Mouse (Mus musculus) small intestine, adult 2 months (tissue): Measurements from ENCODE around the gene Gm20422. TPM values are rescaled to one million over a fixed set of nuclear protein-coding genes. Genes with fewer than 3 reads are reported as not detected.
"Not testable (repeated sequence)": the region's sequence is repeated elsewhere in the genome, so short reads cannot be mapped to it uniquely, and the experiment has no call there.

Experiments used
- H3K27ac ChIP-seq: fragments of 200-500 bp; 2 replicates; pipeline ENCODE4 v1.5.1; 2012; ENCODE audit warnings: low read depth, low read length, control low read depth, inconsistent platforms; ENCODE audit not compliant: insufficient read depth
- H3K27me3 ChIP-seq: fragments of 200-500 bp; 2 replicates; pipeline ENCODE4 v1.6.1; 2012; ENCODE audit warnings: mild to moderate bottlenecking, moderate library complexity, low read length, inconsistent platforms; ENCODE audit not compliant: control insufficient read depth, insufficient read depth
- H3K36me3 ChIP-seq: fragments of 200-500 bp; 2 replicates; pipeline ENCODE4 v1.6.1; 2012; ENCODE audit warnings: mild to moderate bottlenecking, low read length, control low read depth, inconsistent platforms; ENCODE audit not compliant: control insufficient read depth, insufficient read depth
- H3K4me1 ChIP-seq: fragments of 200-500 bp; 2 replicates; pipeline ENCODE4 v1.6.1; 2012; ENCODE audit warnings: low read length, inconsistent platforms, mixed read lengths; ENCODE audit not compliant: control insufficient read depth, insufficient read depth, insufficient read length
- H3K4me3 ChIP-seq: fragments of 200-500 bp; 2 replicates; pipeline ENCODE4 v1.5.1; 2012; ENCODE audit warnings: low read depth, mild to moderate bottlenecking, control low read depth, inconsistent platforms, low read length, moderate library complexity
- CTCF ChIP-seq: fragments of 200-500 bp; IDR thresholded peaks from 2 replicates; pipeline ENCODE4 v1.5.1; 2012; ENCODE audit warnings: low read depth, mild to moderate bottlenecking, control low read depth, inconsistent platforms, low read length, moderate library complexity, mixed read lengths; ENCODE audit not compliant: insufficient replicate concordance, insufficient read length; ENCODE audit errors: extremely low read depth
- POLR2A ChIP-seq: fragments of 200-500 bp; IDR thresholded peaks from 2 replicates; pipeline ENCODE4 v1.6.1; 2012; ENCODE audit warnings: low read depth, mild to moderate bottlenecking, control low read depth, inconsistent platforms, low read length, moderate library complexity
- WGBS: fragments of 180-500 bp; shearing (Covaris S2); methylation state at CpG from one replicate; pipeline ENCODE4 v1.1.7; 2018; 5-methylcytosine and 5-hydroxymethylcytosine counted together
- polyA plus RNA-seq: library from polyadenylated mRNA; depleted of rRNA; stranded (reverse); fragments of >200 nt; gene quantifications from 2 replicates; pipeline ENCODE4 v1.2.3, GENCODE M21; 2012

Gene Gm20422
- polyA plus RNA-seq, 1 experiment = not detected

DNA sequence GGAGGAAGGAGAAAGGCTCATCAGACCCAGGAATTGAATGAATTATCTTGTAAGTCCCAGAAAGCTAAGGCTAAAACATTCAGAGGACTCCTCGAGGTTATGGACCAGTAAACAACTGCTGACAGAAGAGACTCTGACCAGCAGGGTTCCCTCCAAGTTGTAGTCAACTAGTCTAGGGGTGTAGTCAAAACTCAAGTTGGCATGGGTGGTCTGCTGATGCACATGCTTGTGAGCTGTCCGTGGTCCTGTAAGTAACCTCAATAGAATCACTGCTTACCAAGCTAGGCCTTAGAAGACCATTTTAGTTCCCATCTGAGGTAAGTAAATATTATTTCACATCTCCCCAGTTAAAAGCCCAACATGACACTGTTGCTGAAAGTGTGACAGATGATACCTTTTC is 33.5 kb downstream of the Gm20422 start:
- 67% methylated on average over 2 of the region's 2 CpGs for WGBS
- TF ChIP-seq CTCF = no peak
- Histone ChIP-seq H3K36me3 (peaks cover 9% of the 10 kb centered on the region), H3K4me3 (no peak overlapping the region), H3K4me1 (peaks cover 9% of the 10 kb centered on the region; the same call in 1 of the 2 replicates), H3K27ac (no peak overlapping the region), H3K27me3 (no peaks in the 10 kb centered on the region)

DNA sequence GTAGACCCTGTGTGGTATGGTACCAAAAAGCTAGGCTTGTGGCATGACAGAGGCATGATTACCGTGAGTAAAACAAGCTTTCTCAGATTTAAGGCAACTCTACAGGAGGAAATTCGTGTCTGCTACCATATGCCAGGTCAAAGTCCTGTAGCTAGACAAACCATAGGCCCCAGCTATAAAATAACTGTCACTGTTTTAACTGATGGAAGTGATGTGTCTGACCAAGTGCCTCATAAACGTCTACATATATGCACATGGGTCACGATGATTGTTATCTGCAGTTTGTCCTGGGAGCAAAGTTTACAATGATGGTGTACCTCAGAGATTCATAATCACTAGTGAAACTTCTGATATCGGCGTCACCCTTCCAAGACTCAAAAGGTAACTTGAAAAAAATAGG is 33.9 kb downstream of the Gm20422 start:
- H3K27ac ChIP-seq = peak overlapping the region; percentile 1; the same call in 1 of the 2 replicates
- H3K27me3 ChIP-seq = no peaks in the 10 kb centered on the region
- peaks cover 9% of the 10 kb centered on the region; the same call in 1 of the 2 replicates for H3K4me1 ChIP-seq
- H3K36me3 ChIP-seq = peaks cover 9% of the 10 kb centered on the region
- WGBS = 30% methylated on average over 6 of the region's 6 CpGs
- no peak for TF ChIP-seq CTCF
- TF ChIP-seq POLR2A = no peak
- no peak overlapping the region for H3K4me3 ChIP-seq

DNA sequence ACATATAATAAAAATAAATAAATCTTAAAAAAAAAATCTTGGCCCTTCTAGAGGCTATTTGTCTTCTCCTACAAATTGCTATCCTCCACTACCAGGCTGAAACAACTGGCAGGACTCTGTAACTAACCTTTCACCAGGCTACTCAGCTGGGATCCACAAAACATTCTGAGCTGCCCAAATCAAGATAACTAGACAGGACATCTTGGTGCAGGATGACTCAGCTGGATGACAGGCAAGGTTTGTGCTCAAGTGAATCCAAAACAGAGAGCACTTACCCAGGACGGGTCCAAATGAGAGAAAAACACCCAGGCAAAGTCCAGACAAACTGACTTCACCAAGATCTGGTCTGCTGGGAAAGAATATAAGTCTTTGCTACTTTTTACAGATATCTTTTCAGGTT is 39.2 kb downstream of the Gm20422 start:
- WGBS = 72% methylated on average over 1 of the region's 1 CpGs
- TF ChIP-seq POLR2A (no peak), CTCF (no peak)

DNA sequence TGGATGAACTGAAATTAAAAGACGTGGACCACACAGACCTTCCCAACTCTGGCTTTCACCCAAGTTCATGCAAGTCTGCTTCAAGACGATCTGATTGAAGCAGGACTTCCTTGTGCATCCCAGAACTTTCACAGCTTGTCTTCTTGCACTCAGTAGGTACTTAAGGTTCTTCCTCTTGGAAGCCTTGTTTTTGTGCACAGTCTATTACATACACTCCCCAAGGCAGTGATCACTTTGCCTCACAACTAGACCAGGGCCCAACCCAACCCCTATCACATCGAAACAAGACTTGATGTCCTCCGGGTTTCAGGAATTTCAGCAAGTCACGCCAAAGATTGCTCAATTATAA is 57.5 kb downstream of the Gm20422 start:
- TF ChIP-seq CTCF (no peak), POLR2A (no peak)
- Histone ChIP-seq H3K27ac (peak overlapping the region; percentile 25; the same call in 1 of the 2 replicates), H3K36me3 (peaks cover 10% of the 10 kb centered on the region), H3K4me1 (peaks cover 9% of the 10 kb centered on the region; the same call in 1 of the 2 replicates), H3K27me3 (no peaks in the 10 kb centered on the region), H3K4me3 (peak overlapping the region; percentile 21; the same call in 1 of the 2 replicates)
- 36% methylated on average over 5 of the region's 5 CpGs for WGBS

More for the DNA sequence above, 39.2 kb downstream of the Gm20422 start:
- H3K27ac ChIP-seq = no peak overlapping the region
- H3K27me3 ChIP-seq = no peaks in the 10 kb centered on the region
- H3K4me1 ChIP-seq = peaks cover 4% of the 10 kb centered on the region; the same call in 1 of the 2 replicates
- H3K36me3 ChIP-seq = no peaks in the 10 kb centered on the region
- H3K4me3 ChIP-seq = no peak overlapping the region

DNA sequence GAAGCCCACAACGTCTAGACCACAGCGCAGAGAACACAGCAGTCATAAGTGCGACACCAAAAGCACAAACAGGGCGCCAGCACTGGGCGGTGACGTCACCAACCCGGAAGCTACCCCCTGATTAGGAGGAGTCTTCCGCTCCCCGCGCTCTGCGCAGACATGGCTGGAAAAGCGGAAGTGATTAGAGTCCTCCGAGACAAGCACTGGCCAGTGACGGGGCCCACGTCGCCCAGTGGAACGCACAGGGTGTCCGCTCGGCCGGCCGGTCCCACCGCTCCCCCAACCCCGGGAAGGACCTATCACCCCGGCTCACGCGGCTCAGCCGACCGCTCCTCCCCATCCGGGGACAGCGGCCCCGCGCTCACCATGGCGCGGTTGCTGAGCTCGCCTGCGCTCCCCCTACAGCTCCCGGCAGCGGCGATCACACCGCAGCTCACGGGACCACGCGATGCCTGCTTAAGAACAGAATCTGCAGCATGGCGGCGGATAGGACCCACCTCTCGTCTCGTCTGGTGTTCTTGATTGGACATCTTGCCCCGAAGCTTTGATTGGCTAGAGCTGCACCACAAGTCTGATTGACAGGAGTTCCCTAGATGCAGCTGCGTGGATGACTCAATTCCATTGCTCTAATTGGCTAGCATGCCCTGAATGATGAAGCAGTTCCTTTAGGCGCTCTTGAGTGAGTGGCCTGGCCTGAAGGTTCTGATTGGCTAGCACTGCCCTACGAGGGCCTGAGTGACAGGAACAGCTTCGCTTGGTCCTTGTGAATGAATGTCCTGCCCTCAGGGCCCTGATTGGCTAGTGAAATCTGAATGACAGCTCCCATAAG is 58.1 kb downstream of the Gm20422 start:
- Histone ChIP-seq H3K4me1 (peaks cover 9% of the 10 kb centered on the region; the same call in 1 of the 2 replicates), H3K36me3 (peaks cover 13% of the 10 kb centered on the region), H3K4me3 (peak overlapping the region; percentile 77), H3K27me3 (no peaks in the 10 kb centered on the region), H3K27ac (peak overlapping the region; percentile 98)
- TF ChIP-seq CTCF (no peak), POLR2A (peak; percentile 77)
- whole genome bisulfite sequencing = under 1% methylated on average over 52 of the region's 52 CpGs

DNA sequence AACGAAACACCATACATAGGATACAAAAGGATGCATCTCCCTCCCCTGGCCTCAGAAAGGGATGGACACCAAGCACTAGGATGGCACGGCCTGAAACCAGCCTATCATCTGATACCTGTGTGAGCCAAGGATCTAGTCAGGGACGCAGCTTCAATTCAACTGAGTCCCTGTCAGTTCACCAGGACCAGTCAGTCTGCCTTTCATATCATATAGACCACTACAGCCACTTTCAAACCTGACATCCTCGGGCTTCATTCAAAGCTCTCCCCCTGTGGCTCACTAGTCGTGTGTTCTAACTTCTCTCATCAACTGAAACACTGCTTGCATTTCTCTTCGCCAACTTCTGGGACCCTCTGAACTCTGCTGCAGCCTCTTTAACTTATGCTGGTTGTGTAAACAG is 59.3 kb downstream of the Gm20422 start:
- TF ChIP-seq POLR2A = no peak
- Histone ChIP-seq H3K36me3 (peaks cover 16% of the 10 kb centered on the region), H3K4me1 (peaks cover 9% of the 10 kb centered on the region; the same call in 1 of the 2 replicates), H3K27ac (no peak overlapping the region), H3K4me3 (no peak overlapping the region), H3K27me3 (no peaks in the 10 kb centered on the region)
- WGBS = 68% methylated on average over 6 of the region's 6 CpGs

DNA sequence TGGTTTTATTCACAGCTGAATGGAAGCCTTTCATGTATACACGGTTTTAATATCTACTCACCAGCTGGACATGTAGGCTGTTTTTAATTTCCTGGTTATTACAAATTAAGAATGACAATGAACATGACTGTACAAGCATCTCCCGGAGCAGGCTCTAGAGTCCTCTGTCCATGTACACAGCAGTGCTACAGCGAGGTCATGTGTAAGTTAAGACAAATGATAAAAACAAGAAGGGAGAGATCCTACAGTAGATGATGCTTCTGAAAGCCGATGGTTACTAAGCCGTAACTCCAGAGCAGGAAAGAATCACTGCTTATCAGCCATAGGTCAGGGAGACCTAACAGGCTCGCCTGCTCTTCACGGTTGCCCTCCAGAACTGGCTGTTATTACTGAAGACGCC is 61.2 kb downstream of the Gm20422 start:
- H3K27me3 ChIP-seq = no peaks in the 10 kb centered on the region
- H3K27ac ChIP-seq = no peak overlapping the region
- peaks cover 33% of the 10 kb centered on the region for H3K36me3 ChIP-seq
- H3K4me1 ChIP-seq = peaks cover 9% of the 10 kb centered on the region; the same call in 1 of the 2 replicates
- no peak overlapping the region for H3K4me3 ChIP-seq
- TF ChIP-seq POLR2A (no peak), CTCF (no peak)
- 78% methylated on average over 8 of the region's 8 CpGs for WGBS

DNA sequence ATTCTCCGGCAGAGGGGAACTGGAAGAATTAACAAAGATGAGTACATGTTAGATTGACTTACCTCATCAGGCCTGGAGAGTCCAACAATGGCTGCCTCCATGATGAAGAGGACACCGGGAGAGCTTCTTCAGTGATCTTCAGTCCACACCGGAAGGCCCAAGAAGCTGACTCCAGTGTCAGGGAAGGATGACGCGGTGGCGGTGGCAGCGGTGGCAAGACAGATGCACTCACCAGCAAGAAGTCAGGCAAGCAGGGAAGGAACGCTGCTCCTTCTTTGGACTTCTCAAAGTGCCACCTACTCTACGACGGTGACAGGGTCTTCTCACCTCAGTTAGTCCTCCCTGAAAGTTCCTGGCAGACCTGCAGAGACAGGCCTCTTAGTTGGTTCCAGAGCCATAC is 64.1 kb downstream of the Gm20422 start, which contains the start of gene Zfp869:
TSS of gene Zfp869 (minus strand) at position 101 of the 400 bp plus-strand sequence.
- not testable (repeated sequence) for H3K27me3 ChIP-seq, H3K4me3 ChIP-seq, H3K27ac ChIP-seq, H3K4me1 ChIP-seq
- H3K36me3 ChIP-seq = peaks cover 58% of the 10 kb centered on the region
- WGBS = over 99% methylated on average over 10 of the region's 10 CpGs
